Mouse (Mus musculus): ENCODE measurements around the gene Fcer1g.

DNA sequence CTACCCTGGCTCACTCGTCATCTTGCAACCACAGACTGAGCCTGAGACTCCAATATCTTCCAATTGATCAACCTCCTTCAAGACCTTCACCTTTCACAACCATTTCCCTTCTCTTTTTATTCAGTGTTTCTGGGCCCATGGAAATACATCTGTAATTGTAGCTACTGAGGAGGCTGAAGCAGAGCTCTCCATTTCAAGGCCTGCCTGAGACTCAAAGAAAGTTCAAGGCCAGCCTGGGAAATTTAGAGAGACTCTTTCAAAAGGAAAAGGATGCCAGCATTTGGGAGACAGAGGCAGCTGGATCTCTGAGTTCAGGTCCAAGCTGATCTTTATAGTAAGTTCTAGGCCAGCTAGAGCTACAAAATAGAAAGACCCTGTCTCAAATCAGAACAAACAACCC, 6.3 kb downstream of the Fcer1g start:
- TF ChIP-seq CTCF (IDR thresholded peaks at IDR 0.05; ENCODE audit: extremely low read depth, insufficient read length, insufficient replicate concordance, low read depth, low read length) (no peak), POLR2A (IDR thresholded peaks at IDR 0.05; ENCODE audit: low read depth, low read length) (no peak)
